In the genomic region with DNA sequence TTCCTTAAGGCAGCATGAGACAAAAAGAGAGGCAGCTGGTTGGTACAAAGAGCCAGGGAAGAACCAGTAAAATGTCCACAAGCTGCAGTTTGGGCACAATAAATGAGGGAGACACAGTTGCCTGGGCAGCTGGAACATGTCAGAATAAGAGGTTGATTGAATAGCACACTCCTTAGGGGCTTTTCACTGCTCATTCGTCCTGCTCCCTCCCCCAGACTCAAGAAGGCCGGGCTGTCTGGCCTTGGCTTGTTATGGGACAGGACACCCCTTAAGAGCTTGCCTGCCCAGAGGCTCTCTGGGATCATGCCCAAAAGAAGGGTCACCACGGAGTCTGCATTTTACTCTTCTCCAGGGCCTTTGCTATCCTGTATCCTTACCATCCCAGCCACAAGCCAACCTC, we compare ENCODE assay signal across 19 mouse cellular contexts. TPM values are rescaled to one million over a fixed set of nuclear protein-coding genes. Genes with fewer than 3 reads are reported as not detected.
A peak's percentile ranks its signal among the peaks of the same experiment; 100 is the strongest.
DNase-seq lines count a peak whose midpoint lies in the region; ATAC-seq and TF ChIP-seq lines count a peak whose summit lies in the region.
"Had no signal": no experiment of that assay in that cellular context is flagged by ENCODE, and none has a peak within 500 bp of the region (broad histone marks: within the 10 kb centered on the region; RNA-seq: fewer than 3 reads in every experiment).

No protein-coding gene starts in this region.

- no peak for ATAC-seq in forebrain, embryonic 15.5 days (replicated peaks)
- ATAC-seq in kidney, postnatal 0 days (replicated peaks; ENCODE audit: low FRiP score, low read depth) = 0 out of 2 replicates have a peak, but pooled peaks have one; percentile 42
- ATAC-seq in hindbrain, embryonic 16.5 days = peak; percentile 58

- H3K9ac ChIP-seq in forebrain, embryonic 15.5 days (replicated peaks) = no peak overlapping the region
- no peak overlapping the region for H3K9ac ChIP-seq in kidney, postnatal 0 days (ENCODE audit: low read depth, low read length)
- H3K9ac ChIP-seq in hindbrain, embryonic 16.5 days (ENCODE audit: low read depth, low read length) = no peak overlapping the region

- H3K27ac ChIP-seq in forebrain, embryonic 10.5 days = 0 out of 2 replicates have a peak overlapping the region, but pooled peaks have one; percentile 8
- no peak overlapping the region for H3K27ac ChIP-seq in forebrain, embryonic 15.5 days (replicated peaks)
- H3K27ac ChIP-seq in kidney, postnatal 0 days = no peak overlapping the region
- no peak overlapping the region for H3K27ac ChIP-seq in hindbrain, embryonic 16.5 days (ENCODE audit: low read depth, low read length)
- H3K27ac ChIP-seq: limb, embryonic 10.5 days had no signal

- no peaks in the 10 kb centered on the region for H3K36me3 ChIP-seq in forebrain, embryonic 10.5 days (replicated peaks)
- H3K36me3 ChIP-seq in forebrain, embryonic 15.5 days = no peaks in the 10 kb centered on the region
- no peaks in the 10 kb centered on the region for H3K36me3 ChIP-seq in kidney, postnatal 0 days (ENCODE audit: insufficient read depth, low read length)
- no peaks in the 10 kb centered on the region for H3K36me3 ChIP-seq in hindbrain, embryonic 16.5 days (ENCODE audit: control insufficient read depth, insufficient read depth, low read length)
- H3K36me3 ChIP-seq: limb, embryonic 10.5 days had no signal

- H3K9me3 ChIP-seq in forebrain, embryonic 10.5 days = no peaks in the 10 kb centered on the region
- H3K9me3 ChIP-seq in forebrain, embryonic 15.5 days = no peaks in the 10 kb centered on the region
- H3K9me3 ChIP-seq in kidney, postnatal 0 days (replicated peaks; ENCODE audit: low read length) = no peaks in the 10 kb centered on the region
- H3K9me3 ChIP-seq in hindbrain, embryonic 16.5 days (ENCODE audit: control insufficient read depth, low read length) = no peaks in the 10 kb centered on the region
- H3K9me3 ChIP-seq: limb, embryonic 10.5 days had no signal

- no peak overlapping the region for H3K4me2 ChIP-seq in forebrain, embryonic 15.5 days (replicated peaks)
- H3K4me2 ChIP-seq in kidney, postnatal 0 days (ENCODE audit: low read length) = no peak overlapping the region
- no peak overlapping the region for H3K4me2 ChIP-seq in hindbrain, embryonic 16.5 days (ENCODE audit: low read length)

- no peak for TF ChIP-seq CTCF in kidney, postnatal 0 days (IDR thresholded peaks at IDR 0.05; ENCODE audit: low read depth)
- no peak for TF ChIP-seq CTCF in brain, embryonic 14.5 days (IDR thresholded peaks at IDR 0.05; ENCODE audit: borderline replicate concordance, extremely low read depth, insufficient read depth, insufficient read length)

- TF ChIP-seq POLR2A in brain, embryonic 14.5 days (IDR thresholded peaks at IDR 0.05; ENCODE audit: borderline replicate concordance, extremely low read depth, insufficient read depth, insufficient read length, poor library complexity, severe bottlenecking) = no peak

- H3K27me3 ChIP-seq in forebrain, embryonic 10.5 days (ENCODE audit: poor library complexity, severe bottlenecking) = no peaks in the 10 kb centered on the region
- no peaks in the 10 kb centered on the region for H3K27me3 ChIP-seq in forebrain, embryonic 15.5 days
- no peaks in the 10 kb centered on the region for H3K27me3 ChIP-seq in kidney, postnatal 0 days (ENCODE audit: insufficient read depth, low read length)
- no peaks in the 10 kb centered on the region for H3K27me3 ChIP-seq in hindbrain, embryonic 16.5 days (replicated peaks; ENCODE audit: control insufficient read depth, insufficient read depth, low read length)

- H3K4me1 ChIP-seq in forebrain, embryonic 10.5 days = peaks cover 5% of the 10 kb centered on the region
- H3K4me1 ChIP-seq in forebrain, embryonic 15.5 days = no peaks in the 10 kb centered on the region
- no peaks in the 10 kb centered on the region for H3K4me1 ChIP-seq in kidney, postnatal 0 days (replicated peaks; ENCODE audit: insufficient read depth, low read length)
- H3K4me1 ChIP-seq in hindbrain, embryonic 16.5 days (ENCODE audit: control insufficient read depth, insufficient read depth, low read depth, low read length) = no peaks in the 10 kb centered on the region

- intact Hi-C loops in gastrocnemius, postnatal 14 days (cut with DNase I; ENCODE audit: low total_unique reads) = no loop called here

- no peak for DNase-seq in forebrain, embryonic 10.5 days (ENCODE audit: extremely low spot score, low spot score)
- DNase-seq in kidney, postnatal 0 days (ENCODE audit: low spot score) = no peak
- DNase-seq in kidney, adult 18-20 months = no peak
- DNase-seq in brain, embryonic 14.5 days (ENCODE audit: low read depth) = peak; percentile 49
- no peak for DNase-seq in adrenal gland, adult (ENCODE audit: inconsistent age in 2 of 2, low spot score in 1 of 2)
- DNase-seq in gastrocnemius, postnatal 14 days = no peak
- DNase-seq: adrenal gland, postnatal 14 days; cerebellum, adult 8-10 months; thymus, postnatal 36 days had no signal

- H3K4me3 ChIP-seq in forebrain, embryonic 10.5 days = no peak overlapping the region
- H3K4me3 ChIP-seq in forebrain, embryonic 15.5 days = no peak overlapping the region
- H3K4me3 ChIP-seq in kidney, postnatal 0 days (replicated peaks; ENCODE audit: low read depth, low read length) = no peak overlapping the region
- H3K4me3 ChIP-seq in hindbrain, embryonic 16.5 days (ENCODE audit: low read length) = no peak overlapping the region
- H3K4me3 ChIP-seq: limb, embryonic 10.5 days had no signal

- WGBS in forebrain, embryonic 10.5 days = 49% methylated on average over 3 of the region's 3 CpGs
- 37% methylated on average over 3 of the region's 3 CpGs for WGBS in forebrain, embryonic 15.5 days
- 26% methylated on average over 3 of the region's 3 CpGs for WGBS in kidney, postnatal 0 days
- 13% methylated on average over 3 of the region's 3 CpGs for WGBS in hindbrain, embryonic 16.5 days

RNA-seq across cellular contexts. Expression of a gene that starts 11.3 kb away (rescaled TPM):
- not detected in 2 replicates for polyA plus RNA-seq in forebrain, embryonic 10.5 days (2016; fragmentation: Nextera tagmentation; extraction: Ambion mirVana)
- not detected in 2 replicates for polyA plus RNA-seq in forebrain, embryonic 15.5 days (2015; fragmentation: Nextera tagmentation; extraction: Ambion mirVana)
- polyA plus RNA-seq in kidney, postnatal 0 days (2015; fragmentation: Nextera tagmentation; extraction: Ambion mirVana) = 0.26 and 0.45 TPM in 2 replicates
- not detected in 2 replicates for polyA plus RNA-seq in brain, embryonic 14.5 days (2012; rRNA removed)
- polyA plus RNA-seq in hindbrain, embryonic 16.5 days (2015; fragmentation: Nextera tagmentation; extraction: Ambion mirVana) = not detected in 2 replicates
- not detected for total RNA-seq in gastrocnemius, postnatal 14 days (2021)
- total RNA-seq: CH12.LX; heart, adult 8-10 months; megakaryocyte progenitor cell, adult 5-6 weeks; neutrophil, adult 5-6 weeks had no signal
- polyA plus RNA-seq: heart, postnatal 0 days; limb, embryonic 10.5 days; lung, embryonic 16.5 days; spleen, adult 2 months had no signal

RNA-seq across cellular contexts. Expression of a gene that starts 58.6 kb away (rescaled TPM):
- polyA plus RNA-seq in forebrain, embryonic 10.5 days (2016; fragmentation: Nextera tagmentation; extraction: Ambion mirVana) = 0.31 and 0.36 TPM in 2 replicates
- 0.54 and 1.0 TPM in 2 replicates for polyA plus RNA-seq in forebrain, embryonic 15.5 days (2015; fragmentation: Nextera tagmentation; extraction: Ambion mirVana)
- polyA plus RNA-seq in kidney, postnatal 0 days (2015; fragmentation: Nextera tagmentation; extraction: Ambion mirVana) = 0.14 and 0.21 TPM in 2 replicates
- polyA plus RNA-seq in brain, embryonic 14.5 days (2012; rRNA removed) = 0.49 and 1.4 TPM in 2 replicates
- 1.6 and 1.7 TPM in 2 replicates for polyA plus RNA-seq in hindbrain, embryonic 16.5 days (2015; fragmentation: Nextera tagmentation; extraction: Ambion mirVana)
- total RNA-seq in gastrocnemius, postnatal 14 days (2021) = not detected
- total RNA-seq: heart, adult 8-10 months; megakaryocyte progenitor cell, adult 5-6 weeks; neutrophil, adult 5-6 weeks had no signal
- polyA plus RNA-seq: limb, embryonic 10.5 days had no signal
